Mouse (Mus musculus): Measurements from ENCODE around the gene Prickle1. TPM values are rescaled to one million over a fixed set of nuclear protein-coding genes. Genes with fewer than 3 reads are reported as not detected.

Gene Prickle1
- total RNA-seq, 4 experiments from 2014 or later: 10.8 to 18.3 (median 15.4) TPM

DNA sequence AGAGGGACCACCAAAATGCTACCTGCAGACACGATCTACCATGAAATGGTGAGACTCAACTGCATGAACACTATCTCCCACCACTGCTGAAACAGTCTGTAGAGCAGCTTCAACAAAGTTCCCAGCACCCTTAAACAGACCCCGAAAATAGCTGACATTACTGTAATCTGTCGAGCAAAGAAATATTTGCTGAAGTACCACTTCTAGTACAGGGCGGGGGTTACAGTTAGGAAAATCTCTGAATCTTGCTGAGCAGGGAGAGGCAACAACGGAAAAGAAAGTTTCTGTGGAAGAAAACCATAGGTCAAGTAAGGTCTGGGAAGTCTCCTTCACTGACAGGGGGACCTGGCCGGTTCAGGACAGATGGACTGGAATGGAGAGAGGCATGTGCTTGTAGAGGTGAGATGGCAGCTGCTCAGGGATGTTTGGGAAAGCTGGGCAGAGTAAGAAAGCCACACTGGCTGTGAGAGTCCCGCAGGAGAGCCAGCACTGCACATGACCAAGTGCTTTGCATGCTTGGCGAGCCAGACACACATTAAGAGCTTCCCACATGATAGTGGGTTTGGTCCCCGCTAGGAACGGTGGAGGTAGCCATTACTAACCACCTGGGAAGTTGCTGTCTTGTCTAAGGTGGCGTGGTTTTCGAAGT is 41.4 kb downstream of the Prickle1 start:
- no peak for DNase-seq (ENCODE audit: low spot score)

DNA sequence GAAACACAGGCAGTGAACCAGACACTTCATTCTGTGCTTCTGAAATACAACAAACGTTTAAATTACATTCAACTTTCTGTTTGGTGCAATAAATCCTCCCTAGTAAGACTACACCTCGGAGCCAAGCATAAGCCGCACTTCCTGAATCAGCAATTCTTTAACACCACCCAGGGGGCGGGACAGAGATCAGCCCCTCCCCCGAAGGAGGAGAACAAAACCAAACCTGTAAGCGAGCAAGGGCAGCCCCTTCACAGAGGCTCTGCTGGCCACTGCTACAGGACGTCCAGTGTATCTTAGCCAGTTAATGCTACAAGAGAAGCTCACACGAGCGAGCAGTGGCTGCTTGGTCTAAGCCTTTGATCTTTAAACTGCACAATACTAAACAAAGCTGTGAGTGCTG is 43.5 kb downstream of the Prickle1 start:
- DNase-seq (ENCODE audit: low spot score): no peak

DNA sequence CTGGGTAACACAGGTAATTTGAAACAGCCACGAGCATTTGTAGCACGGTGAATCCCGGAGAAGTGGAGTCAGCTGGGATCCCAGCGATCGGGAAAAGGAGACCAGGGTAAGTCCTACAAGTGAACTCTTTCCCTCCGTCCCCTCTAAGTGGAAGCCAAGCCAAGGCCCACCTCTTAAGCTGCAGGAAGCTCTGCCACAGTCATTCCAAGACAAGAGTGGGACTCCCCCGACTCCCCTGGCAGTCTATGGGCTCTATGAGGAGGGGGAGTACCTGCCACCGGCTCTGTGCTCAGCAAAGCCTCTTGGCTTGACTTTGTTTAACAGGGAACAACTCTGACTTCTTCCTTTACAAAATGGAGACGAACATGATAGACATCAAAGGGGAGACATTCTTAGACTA is 47.4 kb downstream of the Prickle1 start:
- DNase-seq (ENCODE audit: low spot score): no peak

DNA sequence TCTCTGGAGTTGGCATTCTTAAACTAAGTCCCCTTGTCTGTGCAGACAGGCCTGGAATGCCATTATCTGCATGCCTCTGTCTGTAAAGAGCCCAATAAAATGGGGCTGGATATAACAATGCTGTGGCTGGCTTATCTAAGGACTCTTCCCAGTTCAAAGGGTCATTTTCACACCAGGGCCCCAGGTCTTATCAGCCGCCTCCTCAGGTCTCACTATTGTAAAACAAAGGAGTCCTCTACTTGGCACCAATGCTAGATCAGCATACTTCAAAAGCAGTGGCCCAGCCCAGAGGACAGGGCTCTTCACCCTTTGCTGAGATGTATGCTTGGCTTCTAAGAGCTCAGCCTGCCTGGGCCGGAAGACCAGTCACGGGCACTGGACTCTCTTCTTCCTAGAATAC is 56.3 kb downstream of the Prickle1 start:
- DNase-seq (ENCODE audit: low spot score): no peak

DNA sequence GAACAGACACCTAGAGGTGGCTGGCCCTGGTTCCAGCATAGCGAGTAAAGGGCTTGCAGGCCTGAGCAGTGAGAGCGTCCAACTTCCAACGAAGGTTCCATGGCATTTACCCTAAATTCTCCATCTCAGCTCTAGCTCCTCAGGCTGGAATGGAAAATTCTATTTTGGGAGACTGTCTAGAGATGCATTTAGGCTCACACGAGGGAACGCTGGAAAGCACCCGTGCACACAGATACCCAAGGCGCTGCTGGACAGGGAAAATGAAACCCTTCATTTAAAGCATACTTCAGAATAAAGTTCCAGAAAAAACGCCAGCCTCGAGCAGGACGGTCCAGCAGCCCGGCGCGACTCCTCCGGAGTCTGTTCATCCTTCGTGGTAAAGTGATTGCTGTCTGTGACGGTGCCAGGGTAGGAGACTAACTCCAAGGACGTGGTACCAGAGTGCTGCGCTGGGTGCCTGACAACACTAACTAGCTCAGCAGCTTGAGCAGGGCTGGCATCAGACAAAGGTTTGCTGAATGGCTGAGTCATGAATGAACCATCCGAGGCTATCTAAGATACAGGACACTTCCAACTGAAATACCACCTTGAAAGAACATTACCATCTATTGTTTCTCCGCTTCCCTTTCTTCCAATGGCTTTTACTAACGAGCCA is 57.0 kb downstream of the Prickle1 start:
- no peak for DNase-seq (ENCODE audit: low spot score)

DNA sequence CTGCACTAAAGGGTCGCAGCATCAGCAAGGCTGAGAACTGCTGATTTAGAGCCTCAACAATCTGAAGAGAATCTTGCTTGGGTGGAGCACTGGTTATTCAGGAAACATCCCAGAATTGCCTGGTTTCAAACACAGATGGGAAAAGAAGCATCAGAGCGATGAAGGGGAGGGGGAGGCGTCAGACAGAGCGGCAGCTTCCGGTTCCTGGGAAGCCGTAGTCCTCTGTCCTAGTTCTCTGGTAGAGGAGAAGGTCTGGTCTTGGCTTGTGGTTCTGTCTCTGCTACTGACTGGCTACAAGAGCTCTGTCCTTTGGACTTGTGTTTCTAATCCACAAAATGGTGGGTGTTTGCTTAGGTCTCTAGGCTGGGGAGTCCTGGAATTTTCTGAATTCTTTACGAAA is 57.9 kb downstream of the Prickle1 start:
- no peak for DNase-seq (ENCODE audit: low spot score)

DNA sequence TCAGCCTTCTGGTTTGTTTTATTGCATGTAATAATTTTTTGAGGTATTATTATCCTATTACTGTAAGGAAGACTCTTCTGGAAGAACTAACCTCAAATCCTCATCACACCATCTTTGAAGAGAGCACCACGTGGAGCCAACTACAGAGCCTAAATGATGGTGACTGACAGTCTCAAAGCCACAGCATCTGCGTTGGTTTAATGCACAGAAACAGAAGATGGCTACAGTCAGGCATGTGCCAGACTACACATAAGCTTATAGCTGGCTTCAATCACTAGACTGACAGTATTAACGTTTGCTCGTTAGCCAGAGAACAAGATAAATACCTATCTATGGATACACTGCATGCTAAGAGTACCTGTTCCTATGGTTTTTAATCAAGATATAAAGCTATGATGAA is 59.5 kb downstream of the Prickle1 start:
- DNase-seq (ENCODE audit: low spot score): no peak

DNA sequence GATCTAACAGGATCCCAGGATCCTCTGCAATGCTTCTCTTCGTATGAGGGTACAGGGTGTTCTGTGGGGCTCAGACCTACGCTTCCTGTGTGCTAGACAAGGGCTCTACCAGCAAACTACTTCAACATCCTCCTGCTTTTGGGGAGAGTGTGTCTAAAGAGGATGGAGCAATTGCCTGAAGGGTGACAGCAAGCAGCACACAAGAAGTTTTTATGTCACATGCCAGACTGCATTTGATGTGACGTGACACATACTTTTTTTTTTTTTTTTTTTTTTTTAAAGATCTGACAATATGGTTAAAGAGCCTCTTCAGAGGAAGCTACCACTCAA is 65.0 kb downstream of the Prickle1 start:
- no peak for DNase-seq (ENCODE audit: low spot score)

DNA sequence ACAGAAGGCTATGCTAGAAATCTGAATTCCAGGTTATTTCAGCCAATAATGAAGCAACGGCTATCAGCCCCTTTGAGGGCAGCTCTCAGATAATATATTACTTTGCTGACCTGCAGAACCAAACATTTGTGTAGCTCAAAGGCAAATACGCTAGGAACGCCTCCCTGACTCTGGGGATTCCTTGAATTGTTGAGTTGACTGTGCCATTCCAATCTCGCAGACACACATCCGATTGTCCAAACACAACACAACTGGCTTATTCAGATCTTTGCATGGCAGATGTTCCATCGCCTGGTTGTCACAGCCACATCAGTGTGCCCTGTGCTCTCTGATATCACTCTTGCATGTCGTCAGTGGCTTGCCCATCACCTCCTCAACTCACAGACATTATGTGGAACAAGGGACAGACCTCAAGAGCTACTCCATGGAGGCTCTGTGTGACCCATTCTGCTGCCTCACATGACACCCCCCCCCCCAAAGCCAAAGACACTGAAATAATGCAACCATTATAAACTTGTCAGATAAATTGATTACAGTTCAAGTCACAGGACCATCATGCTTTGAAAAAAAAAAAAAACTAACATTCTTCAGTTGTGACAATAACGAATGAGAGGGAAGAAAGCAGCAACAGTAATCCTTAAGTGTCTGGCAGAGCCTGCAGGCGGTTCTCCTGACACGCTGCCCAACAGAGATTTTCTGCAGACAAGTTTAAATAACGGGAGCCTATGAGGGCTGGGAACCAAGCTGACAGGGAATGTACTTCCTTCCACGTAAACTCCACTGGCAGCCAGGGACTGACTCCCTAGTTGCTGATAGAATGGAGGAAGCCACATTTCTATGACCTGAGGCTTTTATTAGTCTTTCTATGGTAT is 65.6 kb downstream of the Prickle1 start:
- DNase-seq (ENCODE audit: low spot score): no peak

DNA sequence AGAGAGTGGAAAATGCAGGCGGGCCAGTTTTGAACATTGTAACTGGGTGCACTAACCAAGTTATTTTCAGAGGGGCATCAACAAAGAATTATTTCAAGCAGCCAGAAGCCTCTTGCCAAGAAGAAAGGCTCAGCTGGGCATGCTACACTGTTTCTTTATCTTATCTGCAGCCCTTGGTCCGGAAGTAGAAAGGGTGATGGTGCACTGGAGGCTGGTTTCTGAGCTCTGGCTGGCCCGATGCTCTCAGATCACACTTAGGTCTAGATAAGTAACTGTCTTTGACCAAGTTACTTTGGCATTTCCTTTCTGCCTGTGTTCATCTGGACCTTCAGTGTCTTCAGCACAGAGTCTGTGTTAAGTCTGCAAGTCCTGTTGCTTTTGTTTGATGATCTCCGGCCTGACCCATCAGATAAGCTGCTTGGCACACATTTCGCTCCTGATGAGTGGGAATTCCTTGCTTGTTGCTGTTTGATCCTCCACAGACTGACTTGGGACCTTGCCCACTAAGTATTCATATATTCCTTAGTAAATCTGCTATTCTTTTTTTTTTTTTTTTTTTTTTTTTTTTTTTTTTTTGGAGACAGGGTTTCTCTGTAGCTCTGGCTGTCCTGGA is 70.3 kb downstream of the Prickle1 start:
- no peak for DNase-seq (ENCODE audit: low spot score)

DNA sequence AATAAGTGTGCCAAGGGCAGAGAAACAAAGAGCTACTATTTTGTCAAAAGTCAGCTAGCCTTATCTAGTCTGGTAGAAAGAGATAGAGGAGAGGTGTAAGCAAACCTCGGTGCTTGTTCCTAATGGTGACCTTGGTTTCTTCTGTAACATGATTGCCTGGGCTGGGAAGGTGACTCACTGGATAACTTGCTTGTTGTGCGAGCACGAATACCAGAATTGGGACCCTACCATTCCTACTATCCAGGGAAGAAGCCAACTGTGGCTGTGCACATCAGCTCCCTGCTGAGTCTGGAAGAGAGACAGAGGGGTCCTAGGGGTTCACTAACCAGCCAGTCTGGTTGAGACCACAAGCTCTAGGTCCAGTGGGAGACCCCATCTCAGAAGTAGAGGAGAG is 73.9 kb downstream of the Prickle1 start:
- DNase-seq (ENCODE audit: low spot score): peak; percentile 15

DNA sequence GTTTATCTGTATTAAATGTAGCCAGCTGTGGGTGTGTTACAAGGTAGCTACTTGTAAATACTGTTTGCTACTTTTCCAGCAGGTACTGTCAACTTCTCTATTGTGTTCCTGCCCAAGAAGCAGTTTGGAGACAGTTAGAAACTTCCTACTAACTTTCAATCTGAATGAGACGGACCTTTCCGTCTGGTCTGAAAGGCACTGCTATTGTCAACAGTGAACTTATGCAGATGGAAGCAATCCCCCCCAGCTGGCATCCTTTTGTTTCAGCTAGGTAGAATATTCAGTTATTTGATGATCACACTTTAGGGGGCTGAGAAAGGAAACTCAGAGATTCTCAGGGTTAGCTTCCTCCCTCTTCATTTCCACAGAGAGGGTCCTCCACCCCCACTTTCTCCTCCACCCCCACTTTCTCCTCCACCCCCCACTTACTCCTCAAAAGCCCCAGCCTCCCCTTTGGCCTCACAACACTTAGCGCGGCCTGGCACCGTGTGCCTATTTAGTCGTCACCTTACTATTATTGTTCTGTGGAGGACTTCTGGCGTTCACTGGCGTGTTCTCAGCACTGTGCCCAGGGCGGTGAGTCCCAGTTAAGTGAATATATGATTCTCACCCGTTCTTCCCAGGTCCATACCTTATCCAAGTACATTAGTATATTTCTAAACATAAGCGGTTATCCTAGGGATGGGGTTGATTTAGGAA is 74.5 kb downstream of the Prickle1 start:
- DNase-seq (ENCODE audit: low spot score): no peak

DNA sequence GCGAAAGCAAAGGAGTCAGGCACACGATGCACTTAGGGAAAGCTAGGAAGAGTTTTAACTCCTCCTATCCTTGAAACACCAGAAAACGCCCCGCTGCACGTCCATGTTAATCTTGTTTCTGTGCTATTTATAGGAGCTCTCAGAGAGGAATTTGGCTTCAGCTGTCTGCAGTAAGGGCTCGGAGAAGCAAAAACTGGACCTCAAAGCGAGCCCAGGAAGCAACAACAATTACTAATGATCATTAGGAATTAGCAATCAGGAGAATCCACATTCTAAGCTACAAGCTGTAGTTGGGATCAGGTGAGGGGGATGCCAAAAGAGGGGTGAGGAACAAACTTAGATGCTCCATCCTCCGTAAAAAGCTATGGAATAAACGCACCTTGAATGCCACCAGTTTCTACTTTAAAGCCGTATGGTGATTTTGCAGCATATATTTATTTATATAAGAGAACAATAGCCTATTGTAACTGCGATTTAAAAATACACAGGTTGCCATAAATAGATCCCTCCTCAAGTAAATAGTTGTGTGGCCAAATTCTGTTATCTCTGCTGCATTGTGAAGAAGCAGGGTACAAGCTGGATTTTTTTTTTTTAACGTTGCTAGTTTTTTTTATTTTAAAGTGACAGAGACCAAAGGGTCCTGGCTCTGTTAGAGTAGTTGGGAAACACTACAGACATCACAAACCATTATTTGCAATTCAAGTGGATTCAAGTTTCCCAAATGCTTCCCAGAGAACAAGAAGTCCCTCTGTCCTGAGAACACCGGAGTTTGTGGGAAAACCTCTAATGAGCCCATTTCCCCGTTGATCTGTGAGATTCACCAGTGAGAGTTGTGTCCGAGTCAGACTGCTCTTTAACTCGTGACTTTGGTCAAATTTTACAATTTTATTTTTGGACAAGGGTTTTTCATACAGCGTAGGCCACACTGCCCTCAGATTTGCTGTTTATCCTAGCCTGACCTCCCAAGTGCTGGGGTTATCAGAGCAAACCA is 75.6 kb downstream of the Prickle1 start:
- peak; percentile 58 for DNase-seq (ENCODE audit: low spot score)

DNA sequence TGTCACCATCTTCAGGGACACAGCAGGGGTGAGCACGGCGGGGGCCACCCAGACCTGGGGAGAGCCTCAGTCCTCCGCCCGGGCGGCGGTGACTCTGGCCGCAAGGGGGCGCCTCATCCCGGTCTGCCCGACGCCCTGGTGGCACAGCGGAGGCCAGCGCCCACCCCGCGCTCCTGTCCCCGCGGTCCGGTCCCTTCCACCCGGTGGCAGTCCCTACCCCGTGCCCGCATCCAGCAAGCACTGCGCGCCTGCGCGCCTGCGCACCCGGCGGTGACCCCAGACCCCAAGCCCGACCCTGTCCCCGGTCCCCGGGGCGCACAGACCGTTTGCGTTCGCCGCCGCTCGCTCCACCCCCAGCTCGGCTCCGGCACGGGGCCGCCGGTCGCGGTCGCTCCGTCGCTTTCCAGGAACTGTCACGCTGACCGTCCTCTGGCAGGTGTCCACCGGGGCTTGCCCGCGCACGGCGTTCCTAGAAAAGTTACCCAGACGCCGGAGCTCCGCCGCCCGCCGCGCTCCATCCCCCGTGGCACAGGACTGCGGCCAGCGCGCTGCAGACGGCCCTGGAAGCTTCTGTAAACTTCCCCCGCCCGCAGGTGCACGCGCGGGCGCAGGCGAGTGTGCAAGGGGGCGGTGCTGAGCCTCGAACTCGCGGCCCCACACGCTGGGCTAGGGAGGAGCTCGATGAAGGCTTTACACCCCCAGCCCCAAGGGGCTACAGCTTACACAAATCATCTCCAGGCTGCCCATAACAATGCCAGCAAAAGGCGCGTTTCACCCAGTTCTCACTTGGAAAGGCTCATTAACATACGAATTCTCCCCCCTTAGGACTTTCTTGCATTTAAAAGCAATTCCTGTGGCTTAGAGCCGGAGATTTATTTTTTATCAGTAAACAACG is 76.5 kb downstream of the Prickle1 start:
- DNase-seq (ENCODE audit: low spot score): peak; percentile 81

DNA sequence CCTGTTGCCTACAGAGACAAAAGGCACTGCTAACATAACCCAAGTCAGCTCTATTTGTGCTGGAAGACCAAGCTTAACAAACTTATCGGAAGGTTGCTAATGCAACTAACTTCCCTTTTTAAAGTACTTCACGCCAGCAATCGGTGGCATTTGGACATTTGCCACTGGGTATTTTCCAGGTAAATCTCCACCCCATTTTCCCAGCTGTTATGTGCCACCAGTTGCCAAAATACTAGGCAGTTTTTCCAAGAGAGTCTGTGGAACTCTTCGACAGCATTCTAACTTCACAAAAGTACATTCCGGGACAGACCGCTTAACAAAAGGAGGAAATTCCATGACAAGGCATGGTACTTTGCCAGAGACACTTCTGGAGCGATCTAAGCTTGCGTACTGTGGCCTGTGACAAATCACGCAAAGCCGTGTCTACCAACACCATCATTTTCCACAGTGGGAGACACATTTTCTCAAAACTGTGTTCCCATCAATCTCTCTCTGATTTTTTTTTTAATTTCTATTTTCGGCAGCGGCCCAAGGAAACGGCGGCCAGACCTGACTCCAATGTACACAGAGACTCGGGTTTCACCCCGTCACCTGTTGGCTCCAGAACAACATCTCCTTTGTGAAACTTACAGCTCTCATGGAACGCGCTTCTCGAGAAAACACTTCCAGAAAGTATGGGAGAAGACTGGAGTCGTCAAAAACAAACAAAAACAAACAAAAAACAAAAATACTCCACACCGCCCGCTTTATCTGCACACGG is 77.4 kb downstream of the Prickle1 start:
- peak; percentile 82 for DNase-seq (ENCODE audit: low spot score)

DNA sequence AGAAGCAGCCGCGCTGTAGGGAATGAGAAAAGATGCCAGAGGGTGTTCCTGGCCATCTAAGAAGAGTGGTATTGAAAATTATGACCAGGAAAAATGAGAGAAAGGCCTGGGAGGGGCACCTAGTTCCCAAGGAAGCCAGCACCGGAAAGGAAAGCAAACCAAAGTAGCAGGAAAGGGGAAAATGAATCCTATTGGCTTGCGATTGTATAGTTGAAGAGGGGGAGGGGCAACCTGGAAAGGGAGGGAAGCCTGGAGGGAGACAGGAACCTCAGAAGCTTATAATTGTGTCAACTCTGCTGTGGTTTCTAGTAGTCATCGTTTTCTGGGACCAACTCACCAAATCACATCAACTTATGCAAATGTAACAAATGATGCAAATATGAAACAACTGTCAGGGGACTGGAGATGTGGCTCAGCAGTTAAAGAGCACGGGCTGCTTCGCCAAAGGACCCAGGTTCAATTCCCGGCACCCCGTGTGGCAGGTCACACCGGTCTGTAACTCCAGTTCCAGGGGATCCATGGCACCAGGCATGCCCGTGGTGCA is 78.6 kb downstream of the Prickle1 start:
- peak; percentile 24 for DNase-seq (ENCODE audit: low spot score)

DNA sequence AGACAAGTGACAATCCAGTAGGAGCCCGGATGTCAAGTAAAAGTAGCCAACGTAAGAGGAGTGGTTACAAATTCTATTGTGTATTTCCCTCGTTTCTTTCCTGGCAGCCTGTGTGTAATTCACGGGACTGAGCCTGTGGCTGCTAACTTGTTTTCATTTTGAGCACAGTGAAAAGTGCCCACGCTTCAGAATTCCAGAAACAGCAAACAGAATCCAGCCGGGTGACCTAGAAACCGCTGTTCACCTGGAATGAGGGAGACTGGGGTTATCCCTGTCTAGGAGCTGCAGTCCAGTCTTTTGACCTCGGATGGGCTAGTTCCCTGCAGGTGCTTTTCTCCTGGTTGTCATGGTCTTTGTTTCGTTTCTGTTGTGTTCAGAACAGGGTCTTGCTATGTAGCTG is 80.4 kb downstream of the Prickle1 start:
- no peak for DNase-seq (ENCODE audit: low spot score)

DNA sequence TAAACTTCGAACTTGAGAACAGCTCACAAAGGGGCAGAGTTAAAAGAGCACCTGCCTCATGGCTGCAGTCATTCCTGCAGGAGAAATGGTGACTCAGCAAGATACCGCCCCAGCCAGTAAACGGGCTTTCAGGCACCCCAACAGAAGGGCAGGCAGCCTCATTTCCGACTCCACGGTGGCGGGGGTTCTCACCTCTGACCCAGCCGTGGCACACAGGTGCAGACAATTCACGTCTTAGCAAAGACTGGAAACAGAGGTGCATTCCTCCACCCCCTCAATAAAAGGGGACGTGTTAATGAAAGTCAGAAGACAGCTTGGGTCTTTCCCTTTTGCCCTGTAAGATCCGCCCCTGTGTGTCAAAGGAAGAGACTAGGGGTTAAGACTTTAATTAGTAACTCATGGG is 81.8 kb downstream of the Prickle1 start:
- DNase-seq (ENCODE audit: low spot score): no peak
